Mouse (Mus musculus): ENCODE measurements around the gene Cryab. TPM values are rescaled to one million over a fixed set of nuclear protein-coding genes. Genes with fewer than 3 reads are reported as not detected.
A peak's percentile ranks its signal among the peaks of the same experiment; 100 is the strongest.

The Cryab gene
- polyA plus RNA-seq, 1 experiment, result 293 TPM

GRCm38 (mm10) chr9:50742744-50743143, 8.4 kb upstream of the Cryab start:
- no peak for DNase-seq (ENCODE audit: low read depth)

DNA sequence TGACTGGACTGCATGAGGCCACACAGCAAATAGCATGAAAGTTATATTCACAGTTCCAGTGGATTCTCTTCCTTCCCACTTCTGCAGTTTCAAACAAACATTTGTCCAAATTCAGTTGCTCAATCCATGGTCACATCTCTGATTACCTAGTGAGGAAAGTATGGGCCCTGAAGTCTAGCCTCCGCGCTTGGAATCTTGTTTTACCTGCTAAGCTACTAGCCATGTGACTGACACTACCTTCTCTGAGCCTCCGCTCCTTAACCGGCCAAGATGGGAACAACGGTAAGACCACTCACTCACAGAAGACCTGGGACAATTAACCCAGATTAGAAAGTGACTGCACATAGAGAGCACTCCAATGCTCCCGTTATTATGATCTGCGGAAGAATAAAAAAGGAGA, 5.3 kb upstream of the Cryab start:
- peak; percentile 52 for DNase-seq (ENCODE audit: low read depth)

GRCm38 (mm10) chr9:50746214-50746677, 4.9 kb upstream of the Cryab start, which contains the start of gene 2310030G06Rik:
Gene 2310030G06Rik, minus strand, starts transcription at chr9:50746536.
- peak; percentile 46 for DNase-seq (ENCODE audit: low read depth)

DNA sequence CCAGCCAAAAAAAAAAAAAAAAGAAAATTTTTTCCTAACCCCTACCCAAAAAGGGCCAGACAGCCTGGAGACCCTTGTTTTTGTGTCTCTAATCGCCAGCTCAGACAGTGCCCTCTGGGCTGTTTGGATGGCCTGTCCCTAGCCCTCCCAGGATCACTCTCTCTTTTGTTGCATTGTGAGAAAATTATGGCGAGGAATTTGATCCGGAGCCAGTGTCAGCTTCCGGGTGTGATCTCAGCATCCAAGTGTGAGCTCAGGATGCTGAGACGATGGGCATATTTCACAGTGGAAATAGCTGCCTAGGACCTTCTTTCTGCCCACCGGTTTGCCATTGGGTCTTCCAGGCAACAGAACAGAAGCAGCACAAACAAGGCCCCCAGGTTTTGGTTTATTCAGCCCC, 419 bp upstream of the Cryab start:
- no peak for DNase-seq (ENCODE audit: low read depth)

- peak; percentile 37 for DNase-seq (ENCODE audit: low read depth)
Observed at GRCm38 (mm10) chr9:50752054-50752602, 1.0 kb downstream of the Cryab start, which contains the start of gene Hspb2. Gene Hspb2, minus strand, starts transcription at chr9:50752354.

DNA sequence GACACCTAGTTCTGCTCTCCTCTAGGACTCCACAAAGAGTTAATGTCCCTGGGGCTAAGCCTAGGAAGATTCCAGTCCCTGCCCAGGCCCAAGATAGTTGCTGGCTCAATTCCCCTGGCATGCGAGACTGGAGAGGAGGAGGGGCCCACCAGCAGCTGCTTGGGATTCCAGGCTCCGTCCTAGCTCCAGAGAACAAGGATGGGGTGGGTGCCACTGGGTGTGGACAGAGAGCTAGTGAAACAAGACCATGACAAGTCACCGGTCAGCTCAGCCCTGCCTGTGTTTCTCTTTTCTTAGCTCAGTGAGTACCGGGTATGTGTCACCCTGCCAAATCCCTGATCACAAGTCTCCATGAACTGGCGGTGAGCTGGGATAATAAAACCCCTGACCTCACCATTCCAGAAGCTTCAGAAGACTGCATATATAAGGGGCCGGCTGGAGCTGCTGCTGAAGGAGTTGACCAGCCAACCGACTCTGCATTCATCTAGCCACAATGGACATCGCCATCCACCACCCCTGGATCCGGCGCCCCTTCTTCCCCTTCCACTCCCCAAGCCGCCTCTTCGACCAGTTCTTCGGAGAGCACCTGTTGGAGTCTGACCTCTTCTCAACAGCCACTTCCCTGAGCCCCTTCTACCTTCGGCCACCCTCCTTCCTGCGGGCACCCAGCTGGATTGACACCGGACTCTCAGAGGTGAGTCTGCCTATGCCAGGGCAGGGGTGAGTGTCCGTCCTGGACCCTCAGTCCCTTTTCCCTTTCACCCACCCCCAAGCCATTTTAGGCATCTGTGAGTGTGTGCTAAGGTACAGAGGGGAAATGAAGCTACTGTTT, 1.9 kb downstream of the Cryab start:
- no peak for DNase-seq (ENCODE audit: low read depth)

DNA sequence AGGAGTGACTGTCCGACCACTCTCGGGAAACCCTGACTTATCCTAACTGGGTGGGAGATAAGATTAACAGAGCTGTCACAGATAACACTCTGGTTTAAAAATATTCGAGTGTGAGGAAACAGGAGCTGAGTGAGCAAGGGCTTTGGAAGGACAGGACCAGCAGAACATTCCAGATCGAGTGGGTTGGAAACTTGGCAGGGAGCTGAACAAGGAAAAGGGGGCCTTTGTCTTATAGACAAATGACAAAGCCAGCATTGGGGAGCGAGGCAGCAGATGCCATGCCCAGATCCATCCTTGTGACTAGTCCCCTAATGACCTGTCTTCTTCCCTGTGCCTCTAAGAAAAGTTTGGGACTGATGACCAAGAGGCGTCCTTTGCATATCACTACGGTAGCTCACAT, 2.8 kb downstream of the Cryab start:
- DNase-seq (ENCODE audit: low read depth), result no peak

GRCm38 (mm10) chr9:50756711-50757110, 5.6 kb downstream of the Cryab start:
- DNase-seq (ENCODE audit: low read depth), result no peak

- no peak for DNase-seq (ENCODE audit: low read depth)
Observed at GRCm38 (mm10) chr9:50761520-50762243, 10.6 kb downstream of the Cryab start.

- DNase-seq (ENCODE audit: low read depth), result no peak
Observed at GRCm38 (mm10) chr9:50763331-50763730, 12.2 kb downstream of the Cryab start.

GRCm38 (mm10) chr9:50767531-50768106, 16.5 kb downstream of the Cryab start:
- no peak for DNase-seq (ENCODE audit: low read depth)

DNA sequence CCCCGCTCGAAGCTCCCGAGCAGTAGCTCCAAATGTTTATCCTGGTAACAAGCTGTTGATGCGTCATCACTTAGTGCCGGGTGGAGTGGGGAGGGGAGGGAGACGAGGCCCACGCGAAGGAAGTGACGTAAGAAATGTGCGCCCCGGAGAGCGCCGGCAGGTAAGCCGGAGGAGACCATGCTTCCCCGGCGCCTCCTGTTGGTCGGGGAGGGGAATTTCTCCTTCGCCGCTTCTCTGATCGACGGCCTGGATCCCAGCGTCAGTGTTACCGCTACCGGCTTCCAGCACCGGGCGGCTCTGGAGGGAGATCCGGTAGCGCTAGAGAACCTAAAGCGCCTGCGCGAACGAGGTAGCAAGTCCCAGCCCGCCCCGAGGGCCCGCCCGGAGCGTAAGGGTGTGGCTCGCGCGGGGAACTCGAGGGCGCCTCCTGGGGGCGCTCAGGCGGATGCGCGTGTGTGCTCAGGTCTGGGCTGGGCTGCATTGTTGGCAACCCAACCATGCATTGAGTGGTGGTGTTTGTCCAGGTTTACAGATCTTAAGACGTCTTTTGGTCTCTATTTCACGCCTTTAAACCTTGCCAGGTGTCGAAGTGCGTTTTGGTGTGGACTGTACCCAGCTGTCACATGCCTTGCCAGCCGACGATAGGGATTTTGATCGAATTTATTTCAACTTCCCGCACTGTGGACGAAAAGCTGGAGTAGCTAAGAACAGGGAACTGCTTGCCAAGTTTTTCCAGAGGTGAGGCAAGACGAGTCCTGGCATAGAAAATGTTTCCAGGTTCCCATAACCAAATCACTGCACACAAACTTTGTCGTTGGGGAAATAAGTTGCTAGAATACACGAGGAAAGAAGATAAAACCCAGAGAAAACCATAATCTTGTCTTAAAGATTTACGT, 17.2 kb downstream of the Cryab start, which contains the start of gene Fdxacb1:
Gene Fdxacb1, plus strand, starts transcription at position 130 of the 896 bp plus-strand sequence.
- peak; percentile 86 for DNase-seq (ENCODE audit: low read depth)

- DNase-seq (ENCODE audit: low read depth), result no peak
Observed at GRCm38 (mm10) chr9:50770011-50770410, 18.9 kb downstream of the Cryab start.

GRCm38 (mm10) chr9:50774026-50774462, 22.9 kb downstream of the Cryab start:
- DNase-seq (ENCODE audit: low read depth), result no peak

- no peak for DNase-seq (ENCODE audit: low read depth)
Observed at GRCm38 (mm10) chr9:50774991-50775612, 24.0 kb downstream of the Cryab start, which contains the start of the genes Alg9 and 1110032A03Rik. Gene Alg9, plus strand, starts transcription at chr9:50775019. Gene 1110032A03Rik, minus strand, starts transcription at chr9:50775520.

GRCm38 (mm10) chr9:50775662-50776126, 24.6 kb downstream of the Cryab start:
- no peak for DNase-seq (ENCODE audit: low read depth)

DNA sequence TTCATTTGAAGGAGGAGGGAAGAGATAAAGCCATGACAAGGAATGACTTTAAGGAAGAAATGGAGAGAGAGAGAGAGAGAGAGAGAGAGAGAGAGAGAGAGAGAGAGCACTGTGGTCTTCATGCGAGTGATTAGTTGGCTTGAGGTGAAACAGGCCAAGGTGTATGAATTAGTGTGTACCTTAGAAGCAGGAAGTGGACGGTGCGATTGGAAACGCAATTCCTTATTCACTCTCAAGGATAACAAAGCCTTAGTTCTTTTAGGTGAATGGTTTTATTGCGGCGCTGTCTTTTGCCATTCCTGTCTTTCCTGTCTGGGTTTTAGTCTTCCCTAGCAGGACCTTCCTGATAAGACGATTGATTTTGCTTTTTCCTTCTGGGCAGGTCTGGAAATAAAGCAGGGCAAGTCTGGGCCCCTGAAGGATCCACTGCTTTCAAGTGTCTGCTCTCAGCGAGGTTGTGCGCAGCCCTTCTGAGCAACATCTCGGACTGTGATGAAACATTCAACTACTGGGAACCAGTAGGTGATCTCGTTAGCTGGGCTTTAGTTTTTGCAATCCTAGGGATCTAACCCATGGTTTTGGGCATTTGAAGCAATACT, 25.1 kb downstream of the Cryab start:
- no peak for DNase-seq (ENCODE audit: low read depth)

GRCm38 (mm10) chr9:50782155-50782554, 31.0 kb downstream of the Cryab start:
- DNase-seq (ENCODE audit: low read depth), result no peak

GRCm38 (mm10) chr9:50795266-50795665, 44.1 kb downstream of the Cryab start:
- DNase-seq (ENCODE audit: low read depth), result no peak

- no peak for DNase-seq (ENCODE audit: low read depth)
Observed at GRCm38 (mm10) chr9:50796776-50797175, 45.7 kb downstream of the Cryab start.

Data from gonadal fat pad, adult 2 months (tissue).